Mouse (Mus musculus) liver, adult 2 months (tissue): Measurements from ENCODE around the gene Cyp2d22. TPM values are rescaled to one million over a fixed set of nuclear protein-coding genes. Genes with fewer than 3 reads are reported as not detected.

Source experiments
- DNase-seq: peaks from one replicate; pipeline ENCODE4 v3.0.0-alpha.2; 2011; ENCODE audit warnings: low read depth, low spot score; ENCODE audit errors: extremely low read depth
- H3K27ac ChIP-seq: fragments of 200-500 bp; replicated peaks from 2 replicates; pipeline ENCODE4 v1.5.1; 2012; ENCODE audit warnings: low read depth, mild to moderate bottlenecking, control low read depth, inconsistent platforms, low read length; ENCODE audit not compliant: insufficient read depth
- H3K27me3 ChIP-seq: fragments of 200-500 bp; 2 replicates; pipeline ENCODE4 v1.6.1; 2012; ENCODE audit warnings: mild to moderate bottlenecking, moderate library complexity, low read length, inconsistent platforms; ENCODE audit not compliant: control insufficient read depth, insufficient read depth
- H3K36me3 ChIP-seq: fragments of 200-500 bp; 2 replicates; pipeline ENCODE4 v1.6.1; 2012; ENCODE audit warnings: low read length, inconsistent platforms; ENCODE audit not compliant: control insufficient read depth, insufficient read depth
- H3K4me1 ChIP-seq: fragments of 200-500 bp; 2 replicates; pipeline ENCODE4 v1.6.1; 2011; ENCODE audit warnings: low read length; ENCODE audit not compliant: control insufficient read depth, insufficient read depth
- H3K4me3 ChIP-seq: fragments of 200-500 bp; 2 replicates; pipeline ENCODE4 v1.5.1; 2011; ENCODE audit warnings: low read depth, mild to moderate bottlenecking, control low read depth, low read length, moderate library complexity; ENCODE audit not compliant: insufficient read depth
- H3K79me2 ChIP-seq: fragments of 200-500 bp; 2 replicates; pipeline ENCODE4 v1.6.1; 2012; ENCODE audit warnings: inconsistent platforms, mild to moderate bottlenecking, low read length, moderate library complexity; ENCODE audit not compliant: control insufficient read depth, insufficient read depth
- H3K9ac ChIP-seq: fragments of 200-500 bp; 2 replicates; pipeline ENCODE4 v1.6.1; 2012; ENCODE audit warnings: low read depth, mild to moderate bottlenecking, control low read depth, inconsistent platforms, low read length
- CTCF ChIP-seq: fragments of 200-500 bp; IDR thresholded peaks from 2 replicates; pipeline ENCODE4 v1.5.1; 2011; ENCODE audit warnings: low read depth, low read length, control low read depth
- POLR2A ChIP-seq: fragments of 200-500 bp; IDR thresholded peaks from 2 replicates; pipeline ENCODE4 v1.6.1; 2011; ENCODE audit warnings: low read length, control low read depth; ENCODE audit not compliant: insufficient read depth; ENCODE audit errors: extremely low read depth
- WGBS: fragments of 180-500 bp; shearing (Covaris S2); methylation state at CpG from one replicate; pipeline ENCODE4 v1.1.7; 2018; 5-methylcytosine and 5-hydroxymethylcytosine counted together
- polyA plus RNA-seq: library from polyadenylated mRNA; depleted of rRNA; stranded (reverse); fragments of >200 nt; gene quantifications from 2 replicates; pipeline ENCODE4 v1.2.3, GENCODE M21; 2012; rRNA removed
- total RNA-seq: library from RNA; depleted of rRNA; stranded (reverse); fragments of >200 nt; gene quantifications from 2 replicates; pipeline ENCODE4 v1.2.3, GENCODE M21; 2014; rRNA removed

Cyp2d22 gene
- total and polyA plus RNA-seq, 2 experiments, result 83.3 to 337 TPM

DNA sequence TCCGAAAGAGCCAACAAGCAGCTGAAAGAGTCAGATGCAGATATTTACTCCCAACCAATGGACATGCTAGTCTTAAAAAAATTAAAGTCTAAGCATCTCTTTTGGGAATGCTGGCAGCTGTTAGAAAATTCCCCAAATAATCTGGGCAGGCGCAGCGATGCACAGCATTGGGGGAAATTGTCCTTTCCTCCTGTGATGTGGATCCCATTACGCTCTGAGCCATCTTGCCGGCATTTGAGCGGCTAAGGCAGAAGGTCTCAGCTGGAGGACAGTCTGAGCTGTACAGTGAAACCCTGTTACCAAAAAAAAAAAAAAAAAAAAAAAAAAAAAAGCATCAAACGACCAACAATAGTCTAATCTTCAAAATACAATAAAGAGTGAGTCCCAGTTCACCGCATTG lies 57.9 kb downstream of the Cyp2d22 start:
- no peak for DNase-seq
- Histone ChIP-seq H3K27me3 (no peaks in the 10 kb centered on the region), H3K4me3 (no peak overlapping the region), H3K79me2 (no peaks in the 10 kb centered on the region), H3K27ac (no peak overlapping the region), H3K9ac (no peak overlapping the region), H3K36me3 (no peaks in the 10 kb centered on the region), H3K4me1 (no peaks in the 10 kb centered on the region)
- WGBS, result 80% methylated on average over 8 of the region's 8 CpGs
- TF ChIP-seq CTCF, result no peak
- no peak for TF ChIP-seq POLR2A

Other genes starting within 250 kb of the Cyp2d22 start
- 16.5 and 25.0 TPM in 2 replicates for gene Srebf2, start 233.1 kb downstream of the Cyp2d22 start, total RNA-seq
- gene Srebf2, start 233.1 kb downstream of the Cyp2d22 start, polyA plus RNA-seq, result 66.3 and 71.2 TPM in 2 replicates
- 0.09 and 0.47 TPM in 2 replicates for gene Shisa8, start 167.4 kb downstream of the Cyp2d22 start, total RNA-seq
- 0.07 and 0.77 TPM in 2 replicates for gene Shisa8, start 167.4 kb downstream of the Cyp2d22 start, polyA plus RNA-seq
- 0.28 and 0.54 TPM in 2 replicates for gene Tnfrsf13c, start 155.9 kb downstream of the Cyp2d22 start, total RNA-seq
- gene Tnfrsf13c, start 155.9 kb downstream of the Cyp2d22 start, polyA plus RNA-seq, result 0.17 and 0.34 TPM in 2 replicates
- gene Cenpm, start 135.5 kb downstream of the Cyp2d22 start, total RNA-seq, result 3.0 and 3.7 TPM in 2 replicates
- 11.5 and 17.4 TPM in 2 replicates for gene Cenpm, start 135.5 kb downstream of the Cyp2d22 start, polyA plus RNA-seq
- gene 1500009C09Rik, start 127.9 kb downstream of the Cyp2d22 start, total RNA-seq, result 0.18 TPM in 1 of 2 replicates, not detected in the other
- gene 1500009C09Rik, start 127.9 kb downstream of the Cyp2d22 start, polyA plus RNA-seq, result not detected in 2 replicates
- gene Sept3, start 105.4 kb downstream of the Cyp2d22 start, total RNA-seq, result 0.09 and 0.13 TPM in 2 replicates
- gene Sept3, start 105.4 kb downstream of the Cyp2d22 start, polyA plus RNA-seq, result 0.04 and 0.16 TPM in 2 replicates
- gene Wbp2nl, start 81.3 kb downstream of the Cyp2d22 start, total RNA-seq, result not detected in 2 replicates
- gene Wbp2nl, start 81.3 kb downstream of the Cyp2d22 start, polyA plus RNA-seq, result not detected in 2 replicates
- 29.6 and 30.1 TPM in 2 replicates for gene Naga, start 41.3 kb downstream of the Cyp2d22 start, total RNA-seq
- gene Naga, start 41.3 kb downstream of the Cyp2d22 start, polyA plus RNA-seq, result 61.9 and 67.0 TPM in 2 replicates
- 0.09 and 0.54 TPM in 2 replicates for gene Pheta2, start 41.3 kb downstream of the Cyp2d22 start, total RNA-seq
- gene Pheta2, start 41.3 kb downstream of the Cyp2d22 start, polyA plus RNA-seq, result 0.10 and 0.19 TPM in 2 replicates
- 137 and 141 TPM in 2 replicates for gene Smdt1, start 41.3 kb downstream of the Cyp2d22 start, total RNA-seq
- gene Smdt1, start 41.3 kb downstream of the Cyp2d22 start, polyA plus RNA-seq, result 165 and 186 TPM in 2 replicates
- 931 and 1,175 TPM in 2 replicates for gene Ndufa6, start 25.9 kb downstream of the Cyp2d22 start, total RNA-seq
- gene Ndufa6, start 25.9 kb downstream of the Cyp2d22 start, polyA plus RNA-seq, result 441 and 456 TPM in 2 replicates
- gene Cyp2d11, start 13.8 kb upstream of the Cyp2d22 start, total RNA-seq, result 0.46 and 0.54 TPM in 2 replicates
- gene Cyp2d11, start 13.8 kb upstream of the Cyp2d22 start, polyA plus RNA-seq, result 0.32 and 0.91 TPM in 2 replicates
- 729 and 912 TPM in 2 replicates for gene Cyp2d10, start 26.9 kb upstream of the Cyp2d22 start, total RNA-seq
- gene Cyp2d10, start 26.9 kb upstream of the Cyp2d22 start, polyA plus RNA-seq, result 1,682 and 1,823 TPM in 2 replicates
- gene Cyp2d9, start 53.2 kb upstream of the Cyp2d22 start, total RNA-seq, result 46.2 and 99.8 TPM in 2 replicates
- gene Cyp2d9, start 53.2 kb upstream of the Cyp2d22 start, polyA plus RNA-seq, result 103 and 162 TPM in 2 replicates
- 0.65 TPM in 1 of 2 replicates, not detected in the other for gene Cyp2d12, start 174.8 kb upstream of the Cyp2d22 start, total RNA-seq
- 0.63 and 0.65 TPM in 2 replicates for gene Cyp2d12, start 174.8 kb upstream of the Cyp2d22 start, polyA plus RNA-seq
- gene Cyp2d34, start 240.7 kb upstream of the Cyp2d22 start, total RNA-seq, result not detected in 2 replicates
- gene Cyp2d34, start 240.7 kb upstream of the Cyp2d22 start, polyA plus RNA-seq, result 0.06 and 0.17 TPM in 2 replicates